Mouse (Mus musculus): ENCODE data around the gene Tsga10ip. TPM values are rescaled to one million over a fixed set of nuclear protein-coding genes. Genes with fewer than 3 reads are reported as not detected.

The Tsga10ip gene
- polyA plus RNA-seq, 2 experiments: 0.14 TPM; not detected in 1

DNA sequence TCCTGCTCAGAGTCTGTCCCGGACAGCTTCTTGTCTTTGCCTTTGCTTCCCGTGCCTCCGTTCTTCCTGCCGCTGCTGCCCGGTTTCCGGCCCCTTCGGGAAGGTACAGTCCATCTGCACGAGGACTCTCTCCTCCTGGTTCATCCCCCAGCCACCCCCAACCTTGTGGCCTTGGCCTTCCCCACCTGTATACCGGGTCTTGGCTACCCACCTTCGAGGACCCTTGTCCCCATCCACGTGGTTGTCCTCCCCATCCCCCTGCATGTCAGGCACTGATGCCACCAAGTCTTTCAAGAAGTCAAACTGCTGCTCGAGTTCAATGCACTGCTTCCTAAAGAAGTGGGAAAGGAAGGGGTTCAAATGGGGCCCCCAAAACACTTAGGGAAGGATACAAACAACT is 21.2 kb upstream of the Tsga10ip start:
- H3K36me3 ChIP-seq (ENCODE audit: control insufficient read depth, insufficient read depth, low read length): peaks cover 57% of the 10 kb centered on the region
- no peaks in the 10 kb centered on the region for H3K9me3 ChIP-seq (ENCODE audit: control insufficient read depth, low read length)
- peak overlapping the region; percentile 91 for H3K4me3 ChIP-seq (replicated peaks; ENCODE audit: low read length)
- no peaks in the 10 kb centered on the region for H3K27me3 ChIP-seq (ENCODE audit: control insufficient read depth, insufficient read depth, low read length)
- peak overlapping the region; percentile 83 for H3K4me2 ChIP-seq (replicated peaks; ENCODE audit: low read depth, low read length, severe bottlenecking)
- ATAC-seq (ENCODE audit: low FRiP score, low read depth) (no peak), DNase-seq (ENCODE audit: low spot score) (no peak)
- TF ChIP-seq POLR2A (IDR thresholded peaks at IDR 0.05; ENCODE audit: borderline replicate concordance, extremely low read depth, insufficient read depth, insufficient read length): no peak
- H3K27ac ChIP-seq (replicated peaks; ENCODE audit: low read depth, low read length): peak overlapping the region; percentile 86
- peak overlapping the region; percentile 83 for H3K9ac ChIP-seq (ENCODE audit: low read depth, low read length, severe bottlenecking)
- peaks cover 19% of the 10 kb centered on the region for H3K4me1 ChIP-seq (ENCODE audit: control insufficient read depth, insufficient read depth, low read length)
- 61% methylated on average over 12 of the region's 12 CpGs for WGBS

DNA sequence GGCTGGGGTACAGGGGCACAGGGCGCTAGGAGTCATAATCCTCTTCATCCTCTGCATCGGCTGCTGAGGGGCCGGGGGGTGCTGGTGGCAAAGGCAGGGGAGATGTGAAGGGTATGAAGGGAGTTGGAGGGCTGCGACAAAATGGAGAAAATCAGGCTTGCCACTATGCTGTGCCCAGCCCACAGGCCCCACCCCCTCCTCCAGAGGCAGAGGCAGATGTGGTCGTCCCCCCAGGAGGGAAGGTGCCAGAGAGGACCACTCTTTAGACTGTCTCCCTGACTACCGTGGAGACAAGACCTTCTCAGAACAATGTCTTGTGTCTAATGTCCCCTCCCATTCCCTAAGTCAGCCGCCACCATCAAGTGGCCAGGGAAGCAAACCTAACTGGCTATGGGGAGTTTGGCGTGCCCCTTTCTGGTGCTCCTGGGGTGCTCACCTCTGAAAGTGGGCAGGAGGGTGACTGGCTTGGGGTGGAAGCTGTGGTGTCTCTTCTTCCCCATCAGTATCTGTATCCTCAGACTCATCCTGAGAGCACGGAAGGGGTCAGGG is 20.6 kb upstream of the Tsga10ip start:
- H3K4me3 ChIP-seq (replicated peaks; ENCODE audit: low read length): peak overlapping the region; percentile 91; the same call in 1 of the 2 replicates
- no peak for ATAC-seq (ENCODE audit: low FRiP score, low read depth)
- peak overlapping the region; percentile 83; the same call in 1 of the 2 replicates for H3K4me2 ChIP-seq (replicated peaks; ENCODE audit: low read depth, low read length, severe bottlenecking)
- H3K9me3 ChIP-seq (ENCODE audit: control insufficient read depth, low read length): no peaks in the 10 kb centered on the region
- DNase-seq (ENCODE audit: low spot score): no peak
- 0 out of 2 replicates have a peak overlapping the region, but pooled peaks have one; percentile 83 for H3K9ac ChIP-seq (ENCODE audit: low read depth, low read length, severe bottlenecking)
- H3K36me3 ChIP-seq (ENCODE audit: control insufficient read depth, insufficient read depth, low read length): peaks cover 58% of the 10 kb centered on the region
- 84% methylated on average over 9 of the region's 9 CpGs for WGBS
- no peak overlapping the region for H3K27ac ChIP-seq (replicated peaks; ENCODE audit: low read depth, low read length)
- no peaks in the 10 kb centered on the region for H3K27me3 ChIP-seq (ENCODE audit: control insufficient read depth, insufficient read depth, low read length)
- no peak for TF ChIP-seq POLR2A (IDR thresholded peaks at IDR 0.05; ENCODE audit: borderline replicate concordance, extremely low read depth, insufficient read depth, insufficient read length)
- H3K4me1 ChIP-seq (ENCODE audit: control insufficient read depth, insufficient read depth, low read length): peaks cover 19% of the 10 kb centered on the region

DNA sequence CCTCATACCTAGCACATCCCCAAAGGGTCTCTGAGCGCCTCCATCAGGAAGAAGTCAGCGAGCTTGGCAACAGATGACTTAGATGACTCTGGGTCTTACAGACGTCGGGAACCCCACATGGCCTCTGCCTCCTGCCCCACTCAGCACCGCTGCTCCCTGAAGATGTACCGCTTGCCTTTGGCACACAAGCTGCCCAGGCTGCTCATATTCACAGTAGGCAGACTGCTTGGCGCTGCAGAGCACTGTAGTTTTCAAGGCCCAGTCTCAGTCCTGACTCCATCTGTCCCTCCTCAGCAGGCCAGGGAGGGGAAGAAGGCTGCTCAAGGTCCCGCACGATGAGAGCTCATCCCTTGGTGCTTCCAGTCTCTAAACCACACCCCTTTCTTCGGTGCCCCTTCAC is 19.9 kb upstream of the Tsga10ip start:
- no peak overlapping the region for H3K9ac ChIP-seq (ENCODE audit: low read depth, low read length, severe bottlenecking)
- ATAC-seq (ENCODE audit: low FRiP score, low read depth) (no peak), DNase-seq (ENCODE audit: low spot score) (no peak)
- no peaks in the 10 kb centered on the region for H3K27me3 ChIP-seq (ENCODE audit: control insufficient read depth, insufficient read depth, low read length)
- H3K36me3 ChIP-seq (ENCODE audit: control insufficient read depth, insufficient read depth, low read length): peaks cover 57% of the 10 kb centered on the region
- no peak overlapping the region for H3K27ac ChIP-seq (replicated peaks; ENCODE audit: low read depth, low read length)
- H3K4me3 ChIP-seq (replicated peaks; ENCODE audit: low read length): no peak overlapping the region
- H3K4me1 ChIP-seq (ENCODE audit: control insufficient read depth, insufficient read depth, low read length): peaks cover 19% of the 10 kb centered on the region
- whole genome bisulfite sequencing: 89% methylated on average over 10 of the region's 10 CpGs
- no peak for TF ChIP-seq POLR2A (IDR thresholded peaks at IDR 0.05; ENCODE audit: borderline replicate concordance, extremely low read depth, insufficient read depth, insufficient read length)
- no peaks in the 10 kb centered on the region for H3K9me3 ChIP-seq (ENCODE audit: control insufficient read depth, low read length)
- 0 out of 2 replicates have a peak overlapping the region, but pooled peaks have one; percentile 13 for H3K4me2 ChIP-seq (replicated peaks; ENCODE audit: low read depth, low read length, severe bottlenecking)

DNA sequence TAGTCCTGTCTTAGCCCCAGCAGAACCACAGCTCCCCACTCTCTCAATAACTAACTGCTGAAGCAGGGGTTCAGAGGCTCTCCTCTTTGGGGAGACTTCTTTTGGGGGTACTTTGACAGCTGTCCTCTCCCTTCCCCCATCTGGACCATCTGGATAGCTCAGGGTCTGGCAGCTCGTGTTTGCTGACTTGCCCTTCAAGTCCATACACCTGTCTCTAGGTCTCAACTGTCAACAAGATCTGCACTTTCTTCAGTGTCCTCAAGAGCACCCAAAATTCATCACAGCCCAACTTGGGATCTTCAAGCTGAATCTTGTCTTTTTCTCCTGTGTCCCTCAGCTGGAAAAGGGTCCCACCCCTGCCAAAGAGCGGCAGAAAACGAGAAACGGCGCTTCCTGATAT is 19.5 kb upstream of the Tsga10ip start:
- no peak for TF ChIP-seq POLR2A (IDR thresholded peaks at IDR 0.05; ENCODE audit: borderline replicate concordance, extremely low read depth, insufficient read depth, insufficient read length)
- H3K36me3 ChIP-seq (ENCODE audit: control insufficient read depth, insufficient read depth, low read length): peaks cover 52% of the 10 kb centered on the region
- no peak overlapping the region for H3K27ac ChIP-seq (replicated peaks; ENCODE audit: low read depth, low read length)
- DNase-seq (ENCODE audit: low spot score) (no peak), ATAC-seq (ENCODE audit: low FRiP score, low read depth) (no peak)
- H3K4me2 ChIP-seq (replicated peaks; ENCODE audit: low read depth, low read length, severe bottlenecking): no peak overlapping the region
- H3K27me3 ChIP-seq (ENCODE audit: control insufficient read depth, insufficient read depth, low read length): no peaks in the 10 kb centered on the region
- no peaks in the 10 kb centered on the region for H3K9me3 ChIP-seq (ENCODE audit: control insufficient read depth, low read length)
- WGBS: 90% methylated on average over 5 of the region's 5 CpGs
- H3K4me1 ChIP-seq (ENCODE audit: control insufficient read depth, insufficient read depth, low read length): peaks cover 19% of the 10 kb centered on the region
- H3K4me3 ChIP-seq (replicated peaks; ENCODE audit: low read length): no peak overlapping the region
- no peak overlapping the region for H3K9ac ChIP-seq (ENCODE audit: low read depth, low read length, severe bottlenecking)

DNA sequence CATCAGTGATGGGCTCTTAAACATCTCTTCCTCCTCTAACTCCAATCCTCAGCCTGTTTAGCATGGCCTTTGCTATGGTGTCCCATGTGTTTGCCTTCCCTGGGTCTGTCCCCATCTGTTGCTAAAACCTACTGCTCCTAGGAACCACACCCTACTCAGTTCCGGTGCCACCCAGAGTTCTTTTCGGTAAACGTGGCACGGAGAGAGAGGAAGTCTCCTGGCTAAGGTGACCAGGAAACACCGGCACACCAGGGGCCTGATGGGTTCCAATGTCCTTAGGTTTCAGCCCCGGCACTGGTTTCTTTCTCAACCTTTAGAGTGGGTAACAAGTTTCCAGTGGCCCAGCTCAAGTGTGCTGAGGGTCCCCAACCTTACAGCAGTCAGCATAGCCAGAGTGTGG is 18.3 kb upstream of the Tsga10ip start:
- H3K9me3 ChIP-seq (ENCODE audit: control insufficient read depth, low read length): no peaks in the 10 kb centered on the region
- no peak overlapping the region for H3K9ac ChIP-seq (ENCODE audit: low read depth, low read length, severe bottlenecking)
- H3K36me3 ChIP-seq (ENCODE audit: control insufficient read depth, insufficient read depth, low read length): peaks cover 41% of the 10 kb centered on the region
- H3K27me3 ChIP-seq (ENCODE audit: control insufficient read depth, insufficient read depth, low read length): no peaks in the 10 kb centered on the region
- WGBS: 97% methylated on average over 6 of the region's 6 CpGs
- peaks cover 10% of the 10 kb centered on the region for H3K4me1 ChIP-seq (ENCODE audit: control insufficient read depth, insufficient read depth, low read length)
- DNase-seq (ENCODE audit: low spot score) (no peak), ATAC-seq (ENCODE audit: low FRiP score, low read depth) (no peak)
- no peak overlapping the region for H3K4me2 ChIP-seq (replicated peaks; ENCODE audit: low read depth, low read length, severe bottlenecking)
- no peak overlapping the region for H3K27ac ChIP-seq (replicated peaks; ENCODE audit: low read depth, low read length)
- H3K4me3 ChIP-seq (replicated peaks; ENCODE audit: low read length): no peak overlapping the region
- no peak for TF ChIP-seq POLR2A (IDR thresholded peaks at IDR 0.05; ENCODE audit: borderline replicate concordance, extremely low read depth, insufficient read depth, insufficient read length)

All from limb, embryonic 14.5 days (tissue).